Mouse (Mus musculus) heart, embryonic 16.5 days (tissue): ENCODE measurements at regions not wholly inside any gene's neighbourhood (a gene's known extent, or its start where the extent isn't known, plus 50 kb on each side); places are given as distances from the start of the nearest gene placed in this dataset.

Experiments
- ATAC-seq: fragments of 200-750 bp; cut with Nextera tagmentation; replicated peaks from 2 replicates; pipeline ENCODE4 v1.8.0; 2017; ENCODE audit warnings: moderate number of reproducible peaks; ENCODE audit not compliant: insufficient read depth, low FRiP score; ENCODE audit errors: extremely low read depth
- H3K27ac ChIP-seq: fragments of 300-500 bp; sonication (generic); 2 replicates; pipeline ENCODE4 v1.5.1; 2014; ENCODE audit warnings: mild to moderate bottlenecking, low read length, control low read depth, moderate library complexity
- H3K27me3 ChIP-seq: fragments of 300-500 bp; sonication (generic); 2 replicates; pipeline ENCODE4 v1.6.1; 2014; ENCODE audit warnings: low read length, mixed read lengths; ENCODE audit not compliant: control insufficient read depth, insufficient read depth
- H3K36me3 ChIP-seq: fragments of 300-500 bp; sonication (generic); 2 replicates; pipeline ENCODE4 v1.6.1; 2014; ENCODE audit not compliant: control insufficient read depth, insufficient read depth
- H3K4me1 ChIP-seq: fragments of 300-500 bp; sonication (generic); 2 replicates; pipeline ENCODE4 v1.6.1; 2014; ENCODE audit warnings: low read length, mixed read lengths; ENCODE audit not compliant: control insufficient read depth, insufficient read depth
- H3K4me2 ChIP-seq: fragments of 300-500 bp; sonication (generic); 2 replicates; pipeline ENCODE4 v1.6.1; 2014; ENCODE audit warnings: low read depth, mild to moderate bottlenecking, control low read depth, low read length
- H3K4me3 ChIP-seq: fragments of 300-500 bp; sonication (generic); 2 replicates; pipeline ENCODE4 v1.5.1; 2014; ENCODE audit warnings: mild to moderate bottlenecking, control low read depth, low read length
- H3K9ac ChIP-seq: fragments of 300-500 bp; sonication (generic); 2 replicates; pipeline ENCODE4 v1.6.1; 2014; ENCODE audit warnings: low read length, control low read depth
- H3K9me3 ChIP-seq: fragments of 300-500 bp; sonication (generic); replicated peaks from 2 replicates; pipeline ENCODE4 v1.6.1; 2016; ENCODE audit warnings: low read length; ENCODE audit not compliant: control insufficient read depth
- WGBS: fragments of 180-500 bp; shearing (Covaris S2); extraction: QIAGEN DNeasy Blood & Tissue Kit; methylation state at CpG from one replicate; pipeline ENCODE4 v1.1.7; 2014; 5-methylcytosine and 5-hydroxymethylcytosine counted together

- no peaks in the 10 kb centered on the region for H3K9me3 ChIP-seq
- no peak for ATAC-seq
- WGBS, result 51% methylated on average over 2 of the region's 2 CpGs
- no peaks in the 10 kb centered on the region for H3K36me3 ChIP-seq
- H3K9ac ChIP-seq, result no peak overlapping the region
- H3K4me3 ChIP-seq, result no peak overlapping the region
- H3K4me1 ChIP-seq, result no peaks in the 10 kb centered on the region
- no peaks in the 10 kb centered on the region for H3K27me3 ChIP-seq
- no peak overlapping the region for H3K4me2 ChIP-seq
- H3K27ac ChIP-seq, result no peak overlapping the region
Measured at GRCm38 (mm10) chr12:44006795-44007194, 203.3 kb downstream of the Dnajb9 start.

GRCm38 (mm10) chr12:43983548-43983947, 226.6 kb downstream of the Dnajb9 start:
- H3K9ac ChIP-seq, result no peak overlapping the region
- no peak overlapping the region for H3K4me2 ChIP-seq
- H3K27ac ChIP-seq, result no peak overlapping the region
- H3K27me3 ChIP-seq, result no peaks in the 10 kb centered on the region
- WGBS, result 88% methylated on average over 1 of the region's 1 CpGs
- ATAC-seq, result no peak
- H3K9me3 ChIP-seq, result no peaks in the 10 kb centered on the region
- no peaks in the 10 kb centered on the region for H3K36me3 ChIP-seq
- no peaks in the 10 kb centered on the region for H3K4me1 ChIP-seq
- no peak overlapping the region for H3K4me3 ChIP-seq

GRCm38 (mm10) chr12:43963973-43964372, 246.2 kb downstream of the Dnajb9 start:
- Histone ChIP-seq H3K27ac (no peak overlapping the region), H3K4me2 (no peak overlapping the region), H3K9me3 (no peaks in the 10 kb centered on the region), H3K4me3 (no peak overlapping the region), H3K9ac (no peak overlapping the region), H3K27me3 (no peaks in the 10 kb centered on the region), H3K36me3 (no peaks in the 10 kb centered on the region), H3K4me1 (no peaks in the 10 kb centered on the region)
- no peak for ATAC-seq
- 49% methylated on average over 1 of the region's 1 CpGs for WGBS

GRCm38 (mm10) chr12:43962551-43963120, 247.5 kb downstream of the Dnajb9 start:
- Histone ChIP-seq H3K4me3 (no peak overlapping the region), H3K27ac (no peak overlapping the region), H3K36me3 (no peaks in the 10 kb centered on the region), H3K4me2 (no peak overlapping the region), H3K9ac (no peak overlapping the region), H3K9me3 (no peaks in the 10 kb centered on the region), H3K27me3 (no peaks in the 10 kb centered on the region), H3K4me1 (no peaks in the 10 kb centered on the region)
- WGBS, result 73% methylated on average over 6 of the region's 6 CpGs
- ATAC-seq, result no peak

GRCm38 (mm10) chr12:43924228-43924627, 285.9 kb downstream of the Dnajb9 start:
- Histone ChIP-seq H3K4me2 (no peak overlapping the region), H3K27me3 (no peaks in the 10 kb centered on the region), H3K4me1 (no peaks in the 10 kb centered on the region), H3K9ac (no peak overlapping the region), H3K9me3 (no peaks in the 10 kb centered on the region), H3K36me3 (no peaks in the 10 kb centered on the region), H3K27ac (no peak overlapping the region), H3K4me3 (no peak overlapping the region)
- no peak for ATAC-seq
- 73% methylated on average over 5 of the region's 5 CpGs for WGBS

- ATAC-seq, result no peak
Measured at GRCm38 (mm10) chr12:43920396-43920795, 289.7 kb downstream of the Dnajb9 start.

GRCm38 (mm10) chr12:43919114-43919513, 291.0 kb downstream of the Dnajb9 start:
- Histone ChIP-seq H3K27ac (no peak overlapping the region), H3K9me3 (no peaks in the 10 kb centered on the region), H3K9ac (no peak overlapping the region), H3K27me3 (no peaks in the 10 kb centered on the region), H3K4me1 (no peaks in the 10 kb centered on the region), H3K36me3 (no peaks in the 10 kb centered on the region), H3K4me2 (no peak overlapping the region), H3K4me3 (no peak overlapping the region)
- 73% methylated on average over 3 of the region's 3 CpGs for WGBS
- no peak for ATAC-seq

More at GRCm38 (mm10) chr12:43920396-43920795, 289.7 kb downstream of the Dnajb9 start:
- Histone ChIP-seq H3K4me3 (no peak overlapping the region), H3K9me3 (no peaks in the 10 kb centered on the region), H3K27ac (no peak overlapping the region), H3K9ac (no peak overlapping the region), H3K4me1 (no peaks in the 10 kb centered on the region), H3K4me2 (no peak overlapping the region), H3K36me3 (no peaks in the 10 kb centered on the region), H3K27me3 (no peaks in the 10 kb centered on the region)
- 64% methylated on average over 4 of the region's 4 CpGs for WGBS

GRCm38 (mm10) chr12:43916779-43917178, 293.3 kb downstream of the Dnajb9 start:
- H3K9ac ChIP-seq, result no peak overlapping the region
- ATAC-seq, result no peak

GRCm38 (mm10) chr12:43899273-43899672, 310.9 kb downstream of the Dnajb9 start:
- H3K36me3 ChIP-seq, result no peaks in the 10 kb centered on the region
- WGBS, result 87% methylated on average over 3 of the region's 3 CpGs
- ATAC-seq, result no peak
- H3K27me3 ChIP-seq, result no peaks in the 10 kb centered on the region
- no peak overlapping the region for H3K4me2 ChIP-seq
- no peak overlapping the region for H3K4me3 ChIP-seq
- no peak overlapping the region for H3K9ac ChIP-seq
- H3K9me3 ChIP-seq, result no peaks in the 10 kb centered on the region
- H3K27ac ChIP-seq, result no peak overlapping the region
- H3K4me1 ChIP-seq, result no peaks in the 10 kb centered on the region

More at GRCm38 (mm10) chr12:43916779-43917178, 293.3 kb downstream of the Dnajb9 start:
- H3K4me1 ChIP-seq, result no peaks in the 10 kb centered on the region
- no peaks in the 10 kb centered on the region for H3K27me3 ChIP-seq
- no peak overlapping the region for H3K27ac ChIP-seq
- no peak overlapping the region for H3K4me2 ChIP-seq
- H3K9me3 ChIP-seq, result no peaks in the 10 kb centered on the region
- H3K4me3 ChIP-seq, result no peak overlapping the region
- no peaks in the 10 kb centered on the region for H3K36me3 ChIP-seq
